Mouse (Mus musculus): Measurements from ENCODE around the gene Stk32b. TPM values are rescaled to one million over a fixed set of nuclear protein-coding genes. Genes with fewer than 3 reads are reported as not detected.

The Stk32b gene
- polyA plus RNA-seq, 1 experiment from 2014 or later, result 2.4 TPM

- Histone ChIP-seq H3K9me3 (ENCODE audit: control insufficient read depth, low read length) (no peaks in the 10 kb centered on the region), H3K4me1 (replicated peaks; ENCODE audit: control insufficient read depth, insufficient read depth, low read length) (no peaks in the 10 kb centered on the region), H3K27ac (ENCODE audit: low read depth, low read length) (no peak overlapping the region), H3K4me2 (ENCODE audit: low read depth, low read length, severe bottlenecking) (no peak overlapping the region), H3K4me3 (ENCODE audit: low read depth, low read length) (no peak overlapping the region), H3K27me3 (ENCODE audit: control insufficient read depth, insufficient read depth, low read length) (no peaks in the 10 kb centered on the region), H3K36me3 (ENCODE audit: control insufficient read depth, insufficient read depth, low read length) (no peaks in the 10 kb centered on the region), H3K9ac (ENCODE audit: low read length) (no peak overlapping the region)
- peak; percentile 10 for DNase-seq (ENCODE audit: low spot score)
- 76% methylated on average over 2 of the region's 2 CpGs for WGBS
- no peak for ATAC-seq (replicated peaks; ENCODE audit: low FRiP score)
These were observed 258.7 kb downstream of the Stk32b start for GRCm38 (mm10) chr5:37458236-37458635.

DNA sequence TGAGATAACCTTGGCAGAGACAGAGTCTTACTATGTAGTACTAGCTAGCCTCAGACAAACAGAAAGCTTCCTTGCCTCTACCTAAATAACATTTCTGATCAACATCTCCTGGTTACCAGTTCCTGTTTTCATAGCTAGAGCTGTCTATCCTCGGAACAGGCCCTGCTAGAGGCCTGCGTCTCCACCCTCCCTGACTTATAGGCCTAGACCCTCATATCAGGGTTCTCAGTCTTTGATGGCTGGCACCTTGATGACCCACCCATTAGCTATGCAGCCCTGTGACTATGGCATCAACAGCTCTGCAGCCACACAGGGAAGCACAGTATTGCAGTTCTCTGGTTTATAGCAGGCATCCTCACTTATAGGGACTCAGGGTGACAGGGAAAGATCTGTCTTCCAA lies 259.1 kb downstream of the Stk32b start:
- Histone ChIP-seq H3K4me3 (ENCODE audit: low read depth, low read length) (no peak overlapping the region), H3K36me3 (ENCODE audit: control insufficient read depth, insufficient read depth, low read length) (no peaks in the 10 kb centered on the region), H3K9ac (ENCODE audit: low read length) (no peak overlapping the region), H3K4me1 (replicated peaks; ENCODE audit: control insufficient read depth, insufficient read depth, low read length) (no peaks in the 10 kb centered on the region), H3K4me2 (ENCODE audit: low read depth, low read length, severe bottlenecking) (no peak overlapping the region), H3K9me3 (ENCODE audit: control insufficient read depth, low read length) (no peaks in the 10 kb centered on the region), H3K27me3 (ENCODE audit: control insufficient read depth, insufficient read depth, low read length) (no peaks in the 10 kb centered on the region), H3K27ac (ENCODE audit: low read depth, low read length) (no peak overlapping the region)
- no peak for ATAC-seq (replicated peaks; ENCODE audit: low FRiP score)
- DNase-seq (ENCODE audit: low spot score), result no peak
- 92% methylated on average over 2 of the region's 2 CpGs for WGBS

DNA sequence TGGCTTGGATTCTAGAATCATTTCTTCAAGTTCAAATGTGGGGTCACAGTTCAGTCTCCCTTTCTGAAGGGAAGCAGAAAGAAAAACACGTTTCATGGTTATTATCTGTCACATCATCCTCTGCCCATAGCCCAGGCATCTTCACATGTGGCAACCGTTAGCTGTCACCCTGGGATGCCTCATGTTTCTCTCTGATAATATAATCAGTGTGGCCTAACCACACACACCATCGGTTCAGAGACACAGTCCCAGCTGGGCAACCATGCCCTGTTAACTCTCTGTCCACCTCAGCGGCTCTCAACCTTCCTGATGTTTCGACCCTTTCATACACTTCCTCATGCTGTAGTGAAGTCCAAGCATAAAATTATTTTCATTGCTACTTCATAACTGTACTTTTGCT lies 259.8 kb downstream of the Stk32b start:
- Histone ChIP-seq H3K9ac (ENCODE audit: low read length) (no peak overlapping the region), H3K27ac (ENCODE audit: low read depth, low read length) (no peak overlapping the region), H3K27me3 (ENCODE audit: control insufficient read depth, insufficient read depth, low read length) (no peaks in the 10 kb centered on the region), H3K4me1 (replicated peaks; ENCODE audit: control insufficient read depth, insufficient read depth, low read length) (no peaks in the 10 kb centered on the region), H3K4me3 (ENCODE audit: low read depth, low read length) (no peak overlapping the region), H3K9me3 (ENCODE audit: control insufficient read depth, low read length) (no peaks in the 10 kb centered on the region), H3K36me3 (ENCODE audit: control insufficient read depth, insufficient read depth, low read length) (no peaks in the 10 kb centered on the region), H3K4me2 (ENCODE audit: low read depth, low read length, severe bottlenecking) (no peak overlapping the region)
- no peak for ATAC-seq (replicated peaks; ENCODE audit: low FRiP score)
- 75% methylated on average over 5 of the region's 5 CpGs for WGBS
- no peak for DNase-seq (ENCODE audit: low spot score)

GRCm38 (mm10) chr5:37456590-37456989 lies 260.4 kb downstream of the Stk32b start:
- Histone ChIP-seq H3K4me2 (ENCODE audit: low read depth, low read length, severe bottlenecking) (no peak overlapping the region), H3K27ac (ENCODE audit: low read depth, low read length) (no peak overlapping the region), H3K27me3 (ENCODE audit: control insufficient read depth, insufficient read depth, low read length) (no peaks in the 10 kb centered on the region), H3K36me3 (ENCODE audit: control insufficient read depth, insufficient read depth, low read length) (no peaks in the 10 kb centered on the region), H3K9me3 (ENCODE audit: control insufficient read depth, low read length) (no peaks in the 10 kb centered on the region), H3K4me3 (ENCODE audit: low read depth, low read length) (no peak overlapping the region), H3K9ac (ENCODE audit: low read length) (no peak overlapping the region), H3K4me1 (replicated peaks; ENCODE audit: control insufficient read depth, insufficient read depth, low read length) (no peaks in the 10 kb centered on the region)
- no peak for DNase-seq (ENCODE audit: low spot score)
- 71% methylated on average over 2 of the region's 2 CpGs for WGBS
- ATAC-seq (replicated peaks; ENCODE audit: low FRiP score), result no peak

DNA sequence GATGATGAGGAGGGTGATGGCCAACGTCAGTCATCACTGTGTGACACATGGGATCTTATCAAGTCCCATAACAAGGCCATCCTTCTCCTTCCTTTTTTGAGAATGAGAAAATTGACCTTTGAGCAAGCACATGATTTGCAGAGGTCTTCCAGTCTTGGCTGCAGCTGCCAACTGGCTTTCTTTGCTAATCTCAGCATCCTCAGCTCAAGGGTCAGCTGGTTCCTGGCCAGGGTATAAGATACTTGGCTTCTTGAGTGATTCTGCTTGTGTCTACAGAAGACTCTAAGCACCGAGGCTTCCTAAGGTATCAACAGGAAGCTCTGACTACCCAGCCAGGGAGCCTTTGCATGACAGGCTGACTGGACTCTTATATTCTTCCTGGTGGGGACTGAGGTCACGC lies 269.4 kb downstream of the Stk32b start:
- no peak overlapping the region for H3K27ac ChIP-seq (ENCODE audit: low read depth, low read length)
- ATAC-seq (replicated peaks; ENCODE audit: low FRiP score), result no peak
- no peaks in the 10 kb centered on the region for H3K9me3 ChIP-seq (ENCODE audit: control insufficient read depth, low read length)
- H3K9ac ChIP-seq (ENCODE audit: low read length), result no peak overlapping the region
- H3K4me2 ChIP-seq (ENCODE audit: low read depth, low read length, severe bottlenecking), result no peak overlapping the region
- H3K4me3 ChIP-seq (ENCODE audit: low read depth, low read length), result no peak overlapping the region
- no peaks in the 10 kb centered on the region for H3K4me1 ChIP-seq (replicated peaks; ENCODE audit: control insufficient read depth, insufficient read depth, low read length)
- no peak for DNase-seq (ENCODE audit: low spot score)
- no peaks in the 10 kb centered on the region for H3K36me3 ChIP-seq (ENCODE audit: control insufficient read depth, insufficient read depth, low read length)
- WGBS, result 90% methylated on average over 3 of the region's 3 CpGs
- no peaks in the 10 kb centered on the region for H3K27me3 ChIP-seq (ENCODE audit: control insufficient read depth, insufficient read depth, low read length)

- H3K4me2 ChIP-seq (ENCODE audit: low read depth, low read length, severe bottlenecking), result no peak overlapping the region
- no peak overlapping the region for H3K4me3 ChIP-seq (ENCODE audit: low read depth, low read length)
- WGBS, result 79% methylated on average over 2 of the region's 2 CpGs
- ATAC-seq (replicated peaks; ENCODE audit: low FRiP score), result no peak
- H3K4me1 ChIP-seq (replicated peaks; ENCODE audit: control insufficient read depth, insufficient read depth, low read length), result no peaks in the 10 kb centered on the region
- no peaks in the 10 kb centered on the region for H3K9me3 ChIP-seq (ENCODE audit: control insufficient read depth, low read length)
- no peaks in the 10 kb centered on the region for H3K36me3 ChIP-seq (ENCODE audit: control insufficient read depth, insufficient read depth, low read length)
- no peak for DNase-seq (ENCODE audit: low spot score)
- H3K27ac ChIP-seq (ENCODE audit: low read depth, low read length), result no peak overlapping the region
- no peaks in the 10 kb centered on the region for H3K27me3 ChIP-seq (ENCODE audit: control insufficient read depth, insufficient read depth, low read length)
- no peak overlapping the region for H3K9ac ChIP-seq (ENCODE audit: low read length)
These were observed 274.2 kb downstream of the Stk32b start for GRCm38 (mm10) chr5:37442767-37443166.

- Histone ChIP-seq H3K36me3 (ENCODE audit: control insufficient read depth, insufficient read depth, low read length) (no peaks in the 10 kb centered on the region), H3K4me1 (replicated peaks; ENCODE audit: control insufficient read depth, insufficient read depth, low read length) (no peaks in the 10 kb centered on the region), H3K27ac (ENCODE audit: low read depth, low read length) (no peak overlapping the region), H3K27me3 (ENCODE audit: control insufficient read depth, insufficient read depth, low read length) (no peaks in the 10 kb centered on the region), H3K9me3 (ENCODE audit: control insufficient read depth, low read length) (no peaks in the 10 kb centered on the region), H3K4me2 (ENCODE audit: low read depth, low read length, severe bottlenecking) (no peak overlapping the region), H3K9ac (ENCODE audit: low read length) (no peak overlapping the region), H3K4me3 (ENCODE audit: low read depth, low read length) (no peak overlapping the region)
- no peak for ATAC-seq (replicated peaks; ENCODE audit: low FRiP score)
- DNase-seq (ENCODE audit: low spot score), result no peak
- WGBS, result 74% methylated on average over 3 of the region's 3 CpGs
These were observed 281.6 kb downstream of the Stk32b start for GRCm38 (mm10) chr5:37435417-37435816.

DNA sequence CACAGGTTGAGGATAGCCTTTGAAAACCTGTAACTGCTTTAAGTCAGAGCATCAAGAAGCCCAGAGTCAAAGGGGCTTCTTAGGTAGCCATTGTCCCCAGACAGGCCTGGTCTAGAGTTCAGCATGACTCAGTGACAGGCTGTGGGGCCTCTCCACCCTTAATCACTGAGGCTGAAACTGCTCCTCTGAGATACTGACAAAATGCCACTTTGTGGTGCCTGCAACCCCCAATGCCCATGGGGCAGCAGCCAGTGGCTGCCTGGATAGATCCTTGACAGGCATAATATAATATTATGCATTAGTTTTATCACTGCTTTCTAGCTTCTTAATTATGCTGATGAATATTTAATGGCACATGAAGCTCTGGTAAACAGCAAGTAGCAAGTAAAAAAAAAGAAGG lies 289.8 kb downstream of the Stk32b start:
- no peak for ATAC-seq (replicated peaks; ENCODE audit: low FRiP score)
- no peaks in the 10 kb centered on the region; the same call in 1 of the 2 replicates for H3K36me3 ChIP-seq (ENCODE audit: control insufficient read depth, insufficient read depth, low read length)

DNA sequence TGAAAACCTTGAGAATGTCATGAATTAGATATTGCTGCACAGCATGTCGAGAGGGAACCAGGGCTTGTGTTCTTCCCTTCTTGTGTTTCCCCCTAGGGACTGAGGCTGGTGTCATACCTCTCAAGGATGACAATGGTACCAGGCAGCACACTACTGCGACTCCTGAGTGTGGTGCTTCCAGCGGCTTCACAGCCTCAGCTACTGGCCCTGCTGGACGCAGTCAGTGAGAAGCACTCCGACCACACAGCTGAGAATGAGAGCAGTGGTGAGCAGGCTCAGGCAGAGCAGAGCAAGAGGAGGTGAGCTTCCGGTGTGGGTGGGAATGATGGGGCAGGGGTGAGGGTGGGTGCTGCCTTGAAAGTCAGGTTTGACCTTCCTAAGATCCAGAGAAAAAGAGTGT lies 297.9 kb downstream of the Stk32b start:
- Histone ChIP-seq H3K4me3 (ENCODE audit: low read depth, low read length) (no peak overlapping the region), H3K27me3 (ENCODE audit: control insufficient read depth, insufficient read depth, low read length) (no peaks in the 10 kb centered on the region), H3K9me3 (ENCODE audit: control insufficient read depth, low read length) (no peaks in the 10 kb centered on the region), H3K9ac (ENCODE audit: low read length) (no peak overlapping the region), H3K27ac (ENCODE audit: low read depth, low read length) (no peak overlapping the region), H3K4me1 (replicated peaks; ENCODE audit: control insufficient read depth, insufficient read depth, low read length) (no peaks in the 10 kb centered on the region), H3K4me2 (ENCODE audit: low read depth, low read length, severe bottlenecking) (no peak overlapping the region), H3K36me3 (ENCODE audit: control insufficient read depth, insufficient read depth, low read length) (no peaks in the 10 kb centered on the region; the same call in 1 of the 2 replicates)
- WGBS, result 91% methylated on average over 6 of the region's 6 CpGs
- ATAC-seq (replicated peaks; ENCODE audit: low FRiP score), result no peak
- DNase-seq (ENCODE audit: low spot score), result no peak

More for the DNA sequence above, 289.8 kb downstream of the Stk32b start:
- H3K27ac ChIP-seq (ENCODE audit: low read depth, low read length), result no peak overlapping the region
- no peak overlapping the region for H3K4me2 ChIP-seq (ENCODE audit: low read depth, low read length, severe bottlenecking)
- no peaks in the 10 kb centered on the region for H3K9me3 ChIP-seq (ENCODE audit: control insufficient read depth, low read length)
- no peak overlapping the region for H3K9ac ChIP-seq (ENCODE audit: low read length)
- no peak for DNase-seq (ENCODE audit: low spot score)
- no peak overlapping the region for H3K4me3 ChIP-seq (ENCODE audit: low read depth, low read length)
- H3K4me1 ChIP-seq (replicated peaks; ENCODE audit: control insufficient read depth, insufficient read depth, low read length), result no peaks in the 10 kb centered on the region
- H3K27me3 ChIP-seq (ENCODE audit: control insufficient read depth, insufficient read depth, low read length), result no peaks in the 10 kb centered on the region

All from forebrain, embryonic 11.5 days (tissue).